7 mouse cellular contexts compared by ENCODE assay signal in the genomic region with DNA sequence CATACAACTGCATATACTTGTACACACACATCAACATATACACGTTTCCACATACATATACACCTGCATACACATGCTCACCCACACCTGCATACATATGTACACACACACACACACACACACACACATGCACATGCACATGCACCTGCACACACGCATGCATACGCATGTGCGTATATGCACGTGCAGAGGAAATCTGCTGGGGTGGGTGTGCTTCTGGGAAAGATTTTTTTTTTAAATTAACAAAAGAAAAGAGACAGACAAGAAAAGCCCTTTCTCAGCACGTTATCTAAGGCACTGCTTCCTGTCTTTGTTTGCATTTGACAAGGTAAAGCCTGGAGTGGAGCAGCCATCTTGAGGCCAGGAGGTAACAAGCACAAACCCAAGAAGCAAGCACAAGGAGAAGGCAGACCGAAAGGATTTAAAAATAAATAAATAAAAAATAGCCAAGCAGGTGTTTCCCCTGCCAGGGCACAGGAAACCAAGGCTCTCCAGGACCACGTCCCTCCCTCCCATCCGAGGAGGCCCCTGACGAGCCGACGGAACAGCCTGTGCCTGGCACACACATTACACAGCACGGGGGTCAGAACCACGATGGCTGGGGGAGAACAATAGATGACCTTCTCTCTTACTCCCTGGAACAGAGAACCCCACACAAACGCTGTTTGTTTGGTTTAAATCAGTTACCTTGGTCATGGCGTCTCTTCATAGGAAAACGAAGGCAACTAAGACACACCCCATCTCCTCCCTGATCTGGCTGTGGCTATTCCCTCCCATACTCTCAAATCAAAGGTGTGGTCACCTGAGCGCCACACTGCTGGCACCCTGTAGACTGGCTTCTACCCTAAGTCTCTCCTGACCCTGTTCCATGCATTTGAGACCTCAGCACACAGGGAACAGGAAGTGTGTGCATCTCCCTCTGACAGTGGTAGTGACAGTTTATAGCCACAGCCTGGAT. TPM values are rescaled to one million over a fixed set of nuclear protein-coding genes. Genes with fewer than 3 reads are reported as not detected.
DNase-seq lines count a peak whose midpoint lies in the region; ATAC-seq lines count a peak whose summit lies in the region.

No protein-coding gene starts in this region.

- WGBS in hindbrain, embryonic 13.5 days: 63% methylated on average over 18 of the region's 18 CpGs
- WGBS in stomach, embryonic 15.5 days: 48% methylated on average over 18 of the region's 18 CpGs

- H3K27me3 ChIP-seq in hindbrain, embryonic 13.5 days: no peaks in the 10 kb centered on the region
- H3K27me3 ChIP-seq in stomach, embryonic 15.5 days (replicated peaks): no peaks in the 10 kb centered on the region

- no peak overlapping the region for H3K4me3 ChIP-seq in hindbrain, embryonic 13.5 days
- no peak overlapping the region for H3K4me3 ChIP-seq in stomach, embryonic 15.5 days (replicated peaks)

- peaks cover 25% of the 10 kb centered on the region for H3K4me1 ChIP-seq in hindbrain, embryonic 13.5 days (replicated peaks)
- H3K4me1 ChIP-seq in stomach, embryonic 15.5 days: no peaks in the 10 kb centered on the region

- 0 out of 2 replicates have a peak, but pooled peaks have one; percentile 62 for ATAC-seq in common myeloid progenitor, adult 5-6 weeks (replicated peaks; ENCODE audit: low read depth, poor library complexity, severe bottlenecking)
- ATAC-seq in hindbrain, embryonic 13.5 days (ENCODE audit: low FRiP score): no peak
- peak; percentile 23; the same call in 1 of the 2 replicates for ATAC-seq in stomach, embryonic 15.5 days (ENCODE audit: insufficient read depth, low FRiP score, low read depth)

- H3K9me3 ChIP-seq in hindbrain, embryonic 13.5 days: no peaks in the 10 kb centered on the region
- H3K9me3 ChIP-seq in stomach, embryonic 15.5 days: no peaks in the 10 kb centered on the region

- no peak overlapping the region for H3K4me2 ChIP-seq in hindbrain, embryonic 13.5 days
- H3K4me2 ChIP-seq in stomach, embryonic 15.5 days: peak overlapping the region; percentile 22; the same call in 1 of the 2 replicates

- peaks cover 6% of the 10 kb centered on the region; the same call in 1 of the 2 replicates for H3K36me3 ChIP-seq in hindbrain, embryonic 13.5 days
- H3K36me3 ChIP-seq in stomach, embryonic 15.5 days: no peaks in the 10 kb centered on the region

- H3K27ac ChIP-seq in hindbrain, embryonic 13.5 days: peak overlapping the region; percentile 69
- 0 out of 2 replicates have a peak overlapping the region, but pooled peaks have one; percentile 17 for H3K27ac ChIP-seq in stomach, embryonic 15.5 days

- peak; percentile 40 for DNase-seq in kidney, postnatal 10 days
- DNase-seq in kidney, adult 9 months: no peak
- DNase-seq in layer of hippocampus, adult 9-11 months: no peak
- no peak for DNase-seq in layer of hippocampus, adult 11-12 months (ENCODE audit: low spot score)

- no peak overlapping the region for H3K9ac ChIP-seq in hindbrain, embryonic 13.5 days
- no peak overlapping the region for H3K9ac ChIP-seq in stomach, embryonic 15.5 days

RNA-seq across cellular contexts. Expression of a gene that starts 39.4 kb away (rescaled TPM):
- total RNA-seq in common myeloid progenitor, adult 5-6 weeks (2017): 0.87 TPM in 1 of 2 replicates, not detected in the other
- polyA plus RNA-seq in hindbrain, embryonic 13.5 days (2015; fragmentation: Nextera tagmentation; extraction: Ambion mirVana): 34.3 and 39.0 TPM in 2 replicates
- 9.6 and 10.2 TPM in 2 replicates for polyA plus RNA-seq in stomach, embryonic 15.5 days (2015; fragmentation: Nextera tagmentation; extraction: Ambion mirVana)
